Mouse (Mus musculus) intestine, embryonic 15.5 days (tissue): ENCODE measurements around the gene Snd1. TPM values are rescaled to one million over a fixed set of nuclear protein-coding genes. Genes with fewer than 3 reads are reported as not detected.

ENCODE experiments used
- ATAC-seq: fragments of 200-750 bp; cut with Nextera tagmentation; 2 replicates; pipeline ENCODE4 v1.8.0; 2017; ENCODE audit warnings: moderate TSS enrichment, moderate library complexity
- H3K27ac ChIP-seq: fragments of 300-500 bp; sonication (generic); 2 replicates; pipeline ENCODE4 v1.5.1; 2015; ENCODE audit warnings: mild to moderate bottlenecking, inconsistent platforms
- H3K27me3 ChIP-seq: fragments of 300-500 bp; sonication (generic); replicated peaks from 2 replicates; pipeline ENCODE4 v1.6.1; 2015; ENCODE audit warnings: inconsistent platforms
- H3K36me3 ChIP-seq: fragments of 300-500 bp; sonication (generic); 2 replicates; pipeline ENCODE4 v1.6.1; 2015; ENCODE audit warnings: inconsistent platforms
- H3K4me1 ChIP-seq: fragments of 300-500 bp; sonication (generic); replicated peaks from 2 replicates; pipeline ENCODE4 v1.6.1; 2015; ENCODE audit warnings: inconsistent platforms
- H3K4me2 ChIP-seq: fragments of 300-500 bp; sonication (generic); replicated peaks from 2 replicates; pipeline ENCODE4 v1.6.1; 2015; ENCODE audit warnings: mild to moderate bottlenecking, inconsistent platforms
- H3K4me3 ChIP-seq: fragments of 300-500 bp; sonication (generic); replicated peaks from 2 replicates; pipeline ENCODE4 v1.5.1; 2015; ENCODE audit warnings: inconsistent platforms
- H3K9ac ChIP-seq: fragments of 300-500 bp; sonication (generic); 2 replicates; pipeline ENCODE4 v1.6.1; 2015; ENCODE audit warnings: inconsistent platforms
- H3K9me3 ChIP-seq: fragments of 300-500 bp; sonication (generic); 2 replicates; pipeline ENCODE4 v1.6.1; 2016; ENCODE audit warnings: inconsistent platforms
- WGBS: fragments of 180-500 bp; shearing (Covaris S2); methylation state at CpG from one replicate; pipeline ENCODE4 v1.1.7; 2015; 5-methylcytosine and 5-hydroxymethylcytosine counted together
- polyA plus RNA-seq: library from polyadenylated mRNA; unstranded; fragments of >200 nt; fragmentation: Nextera tagmentation; extraction: Ambion mirVana; gene quantifications from 2 replicates; pipeline ENCODE4 v1.2.1, GENCODE M21; 2015

The Snd1 gene
- polyA plus RNA-seq, 1 experiment from 2014 or later, result 128 TPM

- no peak for ATAC-seq
- no peak overlapping the region for H3K9ac ChIP-seq
- H3K4me2 ChIP-seq, result no peak overlapping the region
- 94% methylated on average over 5 of the region's 5 CpGs for WGBS
- H3K9me3 ChIP-seq, result no peaks in the 10 kb centered on the region
- no peak overlapping the region for H3K27ac ChIP-seq
- H3K4me3 ChIP-seq, result no peak overlapping the region
- no peaks in the 10 kb centered on the region for H3K4me1 ChIP-seq
- no peaks in the 10 kb centered on the region for H3K36me3 ChIP-seq
- H3K27me3 ChIP-seq, result no peaks in the 10 kb centered on the region
These were observed 278.7 kb downstream of the Snd1 start for GRCm38 (mm10) chr6:28753681-28754080.

- H3K9me3 ChIP-seq, result no peaks in the 10 kb centered on the region
- 92% methylated on average over 6 of the region's 6 CpGs for WGBS
These were observed 279.4 kb downstream of the Snd1 start for GRCm38 (mm10) chr6:28754127-28754898.

DNA sequence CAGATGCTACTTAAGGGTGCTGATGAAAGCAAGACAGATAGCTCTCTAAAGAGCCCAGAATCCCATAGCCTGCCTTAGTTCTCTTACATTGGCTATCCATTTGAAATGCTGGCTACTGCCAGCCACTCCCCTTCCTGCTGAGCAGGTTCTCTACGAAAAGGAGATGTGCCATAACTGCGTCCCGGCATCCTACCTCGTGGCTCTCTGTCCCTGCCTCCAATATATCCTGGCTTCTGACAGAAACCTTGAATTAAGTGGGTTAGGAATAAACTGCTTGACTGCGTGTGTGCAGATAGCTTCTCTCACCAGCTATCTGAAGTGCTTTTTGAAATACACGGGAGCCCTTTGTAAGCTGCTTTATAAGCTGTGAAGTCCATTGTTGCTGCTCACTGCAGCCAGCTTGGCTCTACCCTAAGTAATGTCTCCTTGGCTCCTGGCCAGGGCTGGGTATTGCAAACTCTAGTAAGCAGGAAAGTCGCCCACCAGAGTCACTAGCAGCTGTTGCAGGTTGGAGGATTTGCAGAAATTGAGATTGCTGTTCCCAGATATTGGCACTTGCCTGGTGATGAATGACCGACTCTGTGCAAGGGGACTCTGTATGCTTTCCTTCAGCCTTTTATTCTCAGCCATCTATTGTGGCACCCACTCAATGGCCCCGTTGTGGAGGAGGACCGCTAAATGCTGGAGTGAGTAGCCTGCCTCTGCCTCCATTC is 281.5 kb downstream of the Snd1 start:
- H3K27ac ChIP-seq, result no peak overlapping the region
- H3K4me2 ChIP-seq, result no peak overlapping the region
- no peaks in the 10 kb centered on the region for H3K27me3 ChIP-seq
- 74% methylated on average over 10 of the region's 10 CpGs for WGBS
- no peaks in the 10 kb centered on the region for H3K36me3 ChIP-seq
- H3K9ac ChIP-seq, result no peak overlapping the region
- H3K4me3 ChIP-seq, result no peak overlapping the region
- H3K4me1 ChIP-seq, result no peaks in the 10 kb centered on the region
- H3K9me3 ChIP-seq, result no peaks in the 10 kb centered on the region
- ATAC-seq, result no peak

More at GRCm38 (mm10) chr6:28754127-28754898, 279.4 kb downstream of the Snd1 start:
- no peaks in the 10 kb centered on the region for H3K27me3 ChIP-seq
- H3K27ac ChIP-seq, result no peak overlapping the region
- H3K4me1 ChIP-seq, result no peaks in the 10 kb centered on the region
- H3K36me3 ChIP-seq, result no peaks in the 10 kb centered on the region
- ATAC-seq, result no peak
- no peak overlapping the region for H3K9ac ChIP-seq
- no peak overlapping the region for H3K4me2 ChIP-seq
- no peak overlapping the region for H3K4me3 ChIP-seq

DNA sequence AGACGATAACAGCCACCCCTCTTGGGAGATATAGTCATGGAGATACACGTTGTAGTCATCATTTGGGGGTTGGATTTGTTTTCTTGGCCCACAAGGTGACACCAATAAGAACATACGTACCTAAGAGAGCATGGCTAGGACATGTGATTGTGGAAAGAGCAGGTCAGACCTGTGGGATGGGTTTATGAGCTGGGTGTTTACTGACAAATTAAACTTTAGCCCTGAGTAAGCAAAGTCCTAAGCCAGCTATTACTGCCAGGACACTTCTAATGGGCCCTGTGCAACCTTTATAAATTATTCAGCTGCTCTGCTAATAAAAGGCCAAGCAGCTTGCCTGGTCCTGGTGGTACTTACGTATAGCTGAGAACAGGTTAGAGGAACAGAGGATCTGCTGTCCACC is 283.4 kb downstream of the Snd1 start:
- H3K9me3 ChIP-seq, result no peaks in the 10 kb centered on the region
- no peaks in the 10 kb centered on the region for H3K4me1 ChIP-seq
- no peak overlapping the region for H3K9ac ChIP-seq
- no peak overlapping the region for H3K4me3 ChIP-seq
- WGBS, result 62% methylated on average over 4 of the region's 4 CpGs
- no peak overlapping the region for H3K4me2 ChIP-seq
- no peaks in the 10 kb centered on the region for H3K27me3 ChIP-seq
- no peaks in the 10 kb centered on the region for H3K36me3 ChIP-seq
- no peak overlapping the region for H3K27ac ChIP-seq
- peak; percentile 88 for ATAC-seq

DNA sequence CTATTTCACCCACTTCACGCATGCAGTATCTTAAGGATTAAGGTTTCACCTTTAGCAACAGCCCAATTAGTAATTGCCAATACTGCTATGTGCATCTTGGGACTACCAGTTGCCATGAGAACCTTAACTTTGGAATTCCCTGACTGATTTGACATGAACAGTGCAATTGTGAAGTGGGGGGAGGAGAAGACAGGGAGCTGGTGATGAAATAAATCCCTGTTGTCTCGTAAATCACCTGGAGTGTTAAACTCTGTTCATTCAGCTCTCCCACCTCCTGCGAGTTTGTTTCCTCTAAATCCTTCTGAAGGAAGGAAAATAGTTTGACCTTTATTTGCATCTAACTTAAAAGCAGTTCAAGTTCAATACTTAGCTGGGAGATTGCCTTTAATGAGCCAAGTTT is 286.8 kb downstream of the Snd1 start:
- ATAC-seq, result no peak

GRCm38 (mm10) chr6:28762132-28762775 is 287.3 kb downstream of the Snd1 start:
- Histone ChIP-seq H3K9ac (no peak overlapping the region), H3K27me3 (no peaks in the 10 kb centered on the region), H3K4me3 (no peak overlapping the region), H3K36me3 (no peaks in the 10 kb centered on the region), H3K4me1 (no peaks in the 10 kb centered on the region), H3K9me3 (no peaks in the 10 kb centered on the region), H3K4me2 (no peak overlapping the region), H3K27ac (no peak overlapping the region)
- WGBS, result 44% methylated on average over 5 of the region's 5 CpGs
- no peak for ATAC-seq

More for the DNA sequence above, 286.8 kb downstream of the Snd1 start:
- H3K4me3 ChIP-seq, result no peak overlapping the region
- H3K9me3 ChIP-seq, result no peaks in the 10 kb centered on the region
- no peak overlapping the region for H3K9ac ChIP-seq
- H3K36me3 ChIP-seq, result no peaks in the 10 kb centered on the region
- WGBS, result 54% methylated on average over 3 of the region's 3 CpGs
- H3K27me3 ChIP-seq, result no peaks in the 10 kb centered on the region
- H3K4me2 ChIP-seq, result no peak overlapping the region
- no peak overlapping the region for H3K27ac ChIP-seq
- no peaks in the 10 kb centered on the region for H3K4me1 ChIP-seq

DNA sequence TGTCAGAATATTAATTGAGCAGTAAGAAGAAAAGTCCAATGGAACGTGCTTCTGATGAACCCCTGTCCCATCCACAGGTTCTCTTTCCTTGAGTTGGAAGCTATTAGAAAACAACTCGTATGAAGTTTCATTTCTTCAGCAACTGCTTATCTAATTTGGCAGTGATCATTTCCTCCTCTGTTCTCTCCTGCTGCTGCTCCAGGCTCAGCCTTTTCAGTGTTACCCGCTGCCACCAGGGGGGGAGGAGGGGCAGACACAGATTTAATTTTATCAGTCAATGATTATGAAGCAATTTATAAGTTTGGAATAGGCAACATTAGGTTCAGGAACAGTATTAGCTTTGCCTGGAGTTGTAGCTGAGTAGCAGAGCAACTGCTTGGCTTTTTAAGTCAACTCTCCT is 291.7 kb downstream of the Snd1 start:
- H3K9me3 ChIP-seq, result no peaks in the 10 kb centered on the region
- H3K27me3 ChIP-seq, result no peaks in the 10 kb centered on the region
- no peak overlapping the region for H3K4me2 ChIP-seq
- no peak overlapping the region for H3K27ac ChIP-seq
- H3K36me3 ChIP-seq, result no peaks in the 10 kb centered on the region
- no peak overlapping the region for H3K4me3 ChIP-seq
- H3K4me1 ChIP-seq, result no peaks in the 10 kb centered on the region
- 76% methylated on average over 3 of the region's 3 CpGs for WGBS
- no peak for ATAC-seq
- no peak overlapping the region for H3K9ac ChIP-seq

GRCm38 (mm10) chr6:28767891-28768481 is 293.0 kb downstream of the Snd1 start:
- Histone ChIP-seq H3K4me2 (no peak overlapping the region), H3K9me3 (no peaks in the 10 kb centered on the region), H3K27me3 (no peaks in the 10 kb centered on the region), H3K9ac (no peak overlapping the region), H3K4me1 (no peaks in the 10 kb centered on the region), H3K4me3 (no peak overlapping the region), H3K36me3 (no peaks in the 10 kb centered on the region), H3K27ac (no peak overlapping the region)
- 69% methylated on average over 6 of the region's 6 CpGs for WGBS
- ATAC-seq, result no peak

- Histone ChIP-seq H3K4me3 (no peak overlapping the region), H3K9me3 (no peaks in the 10 kb centered on the region), H3K4me1 (no peaks in the 10 kb centered on the region), H3K27me3 (no peaks in the 10 kb centered on the region), H3K4me2 (no peak overlapping the region), H3K9ac (no peak overlapping the region), H3K36me3 (no peaks in the 10 kb centered on the region), H3K27ac (no peak overlapping the region)
- WGBS, result 55% methylated on average over 2 of the region's 2 CpGs
- ATAC-seq, result no peak
These were observed 296.4 kb downstream of the Snd1 start for GRCm38 (mm10) chr6:28771331-28771730.

DNA sequence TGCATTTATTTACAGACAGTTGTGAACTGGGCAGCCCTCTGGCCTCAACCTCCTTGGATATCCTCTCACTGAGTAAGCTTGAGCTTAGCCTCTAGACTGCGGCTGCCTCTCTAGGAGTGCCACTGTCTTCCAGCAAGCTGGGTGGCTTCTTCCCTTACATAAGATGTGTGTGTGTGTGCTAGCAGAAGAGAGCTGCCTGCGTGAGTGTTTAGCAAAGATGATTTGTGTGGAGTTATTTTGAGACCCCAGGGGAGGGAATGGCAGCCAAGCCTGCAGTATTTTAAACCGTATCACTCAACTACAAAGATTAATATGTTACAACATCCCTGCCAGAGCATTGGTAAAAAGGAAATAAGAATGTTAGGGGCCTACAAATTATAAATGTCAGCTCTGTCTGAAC is 306.8 kb downstream of the Snd1 start:
- peaks cover 3% of the 10 kb centered on the region; the same call in 1 of the 2 replicates for H3K4me1 ChIP-seq
- no peak overlapping the region for H3K4me3 ChIP-seq
- H3K9me3 ChIP-seq, result no peaks in the 10 kb centered on the region
- H3K4me2 ChIP-seq, result no peak overlapping the region
- H3K27ac ChIP-seq, result no peak overlapping the region
- H3K36me3 ChIP-seq, result no peaks in the 10 kb centered on the region
- WGBS, result 34% methylated on average over 3 of the region's 3 CpGs
- H3K9ac ChIP-seq, result no peak overlapping the region
- ATAC-seq, result peak; percentile 39
- H3K27me3 ChIP-seq, result no peaks in the 10 kb centered on the region

GRCm38 (mm10) chr6:28783082-28783647 is 308.2 kb downstream of the Snd1 start:
- Histone ChIP-seq H3K36me3 (no peaks in the 10 kb centered on the region), H3K9me3 (no peaks in the 10 kb centered on the region)
- WGBS, result 81% methylated on average over 4 of the region's 4 CpGs

GRCm38 (mm10) chr6:28783953-28784352 is 309.0 kb downstream of the Snd1 start:
- H3K27me3 ChIP-seq, result no peaks in the 10 kb centered on the region
- H3K36me3 ChIP-seq, result no peaks in the 10 kb centered on the region
- H3K4me1 ChIP-seq, result peaks cover 3% of the 10 kb centered on the region; the same call in 1 of the 2 replicates
- H3K9me3 ChIP-seq, result no peaks in the 10 kb centered on the region
- ATAC-seq, result no peak
- H3K4me2 ChIP-seq, result no peak overlapping the region
- no peak overlapping the region for H3K4me3 ChIP-seq
- 84% methylated on average over 5 of the region's 5 CpGs for WGBS
- no peak overlapping the region for H3K9ac ChIP-seq
- H3K27ac ChIP-seq, result no peak overlapping the region

More at GRCm38 (mm10) chr6:28783082-28783647, 308.2 kb downstream of the Snd1 start:
- Histone ChIP-seq H3K27me3 (no peaks in the 10 kb centered on the region), H3K4me3 (no peak overlapping the region), H3K27ac (no peak overlapping the region), H3K4me1 (peaks cover 3% of the 10 kb centered on the region; the same call in 1 of the 2 replicates), H3K4me2 (no peak overlapping the region), H3K9ac (no peak overlapping the region)
- no peak for ATAC-seq
